Mouse (Mus musculus) liver, embryonic 16.5 days (tissue): ENCODE data around the gene Nectin4. TPM values are rescaled to one million over a fixed set of nuclear protein-coding genes. Genes with fewer than 3 reads are reported as not detected.

ENCODE experiments used
- ATAC-seq: fragments of 200-750 bp; cut with Nextera tagmentation; 2 replicates; pipeline ENCODE4 v1.8.0; 2017; ENCODE audit warnings: low read depth, mild to moderate bottlenecking, moderate number of reproducible peaks, moderate library complexity
- H3K27ac ChIP-seq: fragments of 300-500 bp; sonication (generic); 2 replicates; pipeline ENCODE4 v1.5.1; 2014; ENCODE audit warnings: mild to moderate bottlenecking, low read length
- H3K27me3 ChIP-seq: fragments of 300-500 bp; sonication (generic); 2 replicates; pipeline ENCODE4 v1.6.1; 2014; ENCODE audit warnings: low read depth, low read length, mixed read lengths; ENCODE audit not compliant: control insufficient read depth, insufficient read depth
- H3K36me3 ChIP-seq: fragments of 300-500 bp; sonication (generic); 2 replicates; pipeline ENCODE4 v1.6.1; 2014; ENCODE audit warnings: mild to moderate bottlenecking; ENCODE audit not compliant: control insufficient read depth, insufficient read depth
- H3K4me1 ChIP-seq: fragments of 300-500 bp; sonication (generic); 2 replicates; pipeline ENCODE4 v1.6.1; 2014; ENCODE audit warnings: low read depth, low read length, mixed read lengths; ENCODE audit not compliant: control insufficient read depth
- H3K4me2 ChIP-seq: fragments of 300-500 bp; sonication (generic); 2 replicates; pipeline ENCODE4 v1.6.1; 2014; ENCODE audit warnings: low read depth, low read length, mixed read lengths
- H3K4me3 ChIP-seq: fragments of 300-500 bp; sonication (generic); 2 replicates; pipeline ENCODE4 v1.5.1; 2014; ENCODE audit warnings: low read depth, mild to moderate bottlenecking, low read length
- H3K9ac ChIP-seq: fragments of 300-500 bp; sonication (generic); 2 replicates; pipeline ENCODE4 v1.6.1; 2014; ENCODE audit warnings: low read depth, low read length
- H3K9me3 ChIP-seq: fragments of 300-500 bp; sonication (generic); replicated peaks from 2 replicates; pipeline ENCODE4 v1.6.1; 2016; ENCODE audit warnings: low read length; ENCODE audit not compliant: control insufficient read depth
- WGBS: fragments of 180-500 bp; shearing (Covaris S2); extraction: QIAGEN DNeasy Blood & Tissue Kit; methylation state at CpG from one replicate; pipeline ENCODE4 v1.1.7; 2014; ENCODE audit not compliant: insufficient replicate concordance; 5-methylcytosine and 5-hydroxymethylcytosine counted together
- polyA plus RNA-seq: library from polyadenylated mRNA; unstranded; fragments of >200 nt; fragmentation: Nextera tagmentation; extraction: Ambion mirVana; gene quantifications from 2 replicates; pipeline ENCODE4 v1.2.1, GENCODE M21; 2015

The Nectin4 gene
- polyA plus RNA-seq, 1 experiment from 2014 or later, result 0.13 TPM

DNA sequence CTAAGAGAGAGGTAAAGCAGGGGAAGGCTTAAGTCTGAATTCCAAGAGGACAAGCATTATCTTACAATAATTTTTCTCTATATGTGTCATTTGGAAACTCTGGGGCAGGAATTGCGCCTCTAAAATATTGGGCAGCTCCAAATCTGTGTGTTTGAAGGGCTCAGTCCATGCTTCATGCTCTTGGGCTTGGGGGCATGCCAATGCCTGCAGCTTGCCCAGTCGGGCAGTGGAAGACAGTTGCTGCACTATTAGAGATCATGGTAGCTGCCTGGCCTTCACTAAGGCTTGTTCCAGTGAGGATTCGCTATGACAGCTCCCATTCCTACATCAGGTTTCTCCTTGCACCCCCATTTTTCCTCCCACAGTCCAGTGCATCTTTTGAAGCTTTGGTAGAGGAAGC is 21.2 kb upstream of the Nectin4 start:
- no peaks in the 10 kb centered on the region for H3K27me3 ChIP-seq
- no peaks in the 10 kb centered on the region for H3K36me3 ChIP-seq
- ATAC-seq, result no peak
- 78% methylated on average over 3 of the region's 3 CpGs for WGBS
- no peak overlapping the region for H3K27ac ChIP-seq
- H3K4me1 ChIP-seq, result peaks cover 15% of the 10 kb centered on the region
- peaks cover 2% of the 10 kb centered on the region; the same call in 1 of the 2 replicates for H3K9me3 ChIP-seq
- no peak overlapping the region for H3K4me3 ChIP-seq
- no peak overlapping the region for H3K4me2 ChIP-seq
- no peak overlapping the region for H3K9ac ChIP-seq

DNA sequence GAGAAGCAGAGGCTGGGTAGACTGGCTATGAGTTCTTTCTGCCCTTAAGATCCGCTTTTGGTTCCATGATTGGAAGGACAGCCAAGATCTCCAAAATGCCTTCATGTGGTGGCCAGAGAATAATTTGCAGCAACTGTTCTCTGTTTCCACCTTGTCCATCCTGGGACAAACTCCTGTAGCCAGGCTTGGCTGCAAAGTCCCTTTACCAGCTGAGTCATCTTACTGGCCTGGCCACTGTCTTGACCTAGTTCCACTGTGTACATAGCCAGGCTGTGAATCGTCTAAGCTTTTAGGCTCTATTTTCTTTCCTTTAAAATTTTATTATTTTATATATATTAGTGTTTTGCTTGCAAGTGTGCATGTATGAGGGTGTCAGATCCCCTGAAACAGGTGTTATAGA is 20.7 kb upstream of the Nectin4 start:
- H3K27ac ChIP-seq, result no peak overlapping the region
- no peak for ATAC-seq
- no peak overlapping the region for H3K4me3 ChIP-seq
- peaks cover 14% of the 10 kb centered on the region for H3K4me1 ChIP-seq
- 72% methylated on average over 2 of the region's 2 CpGs for WGBS
- no peak overlapping the region for H3K9ac ChIP-seq
- H3K4me2 ChIP-seq, result no peak overlapping the region
- no peaks in the 10 kb centered on the region for H3K36me3 ChIP-seq
- peaks cover 2% of the 10 kb centered on the region; the same call in 1 of the 2 replicates for H3K9me3 ChIP-seq
- H3K27me3 ChIP-seq, result no peaks in the 10 kb centered on the region

- Histone ChIP-seq H3K4me2 (no peak overlapping the region), H3K4me3 (no peak overlapping the region), H3K9ac (no peak overlapping the region), H3K36me3 (peaks cover 10% of the 10 kb centered on the region; the same call in 1 of the 2 replicates), H3K4me1 (peaks cover 14% of the 10 kb centered on the region), H3K27me3 (no peaks in the 10 kb centered on the region), H3K27ac (no peak overlapping the region), H3K9me3 (no peaks in the 10 kb centered on the region)
- WGBS, result 64% methylated on average over 5 of the region's 5 CpGs
- ATAC-seq, result no peak
These were observed 14.0 kb upstream of the Nectin4 start for GRCm38 (mm10) chr1:171355812-171356340.

GRCm38 (mm10) chr1:171356814-171357213 is 13.1 kb upstream of the Nectin4 start:
- no peak overlapping the region for H3K4me3 ChIP-seq
- H3K27me3 ChIP-seq, result no peaks in the 10 kb centered on the region
- peaks cover 21% of the 10 kb centered on the region for H3K4me1 ChIP-seq
- no peak overlapping the region for H3K27ac ChIP-seq
- no peak overlapping the region for H3K9ac ChIP-seq
- 83% methylated on average over 2 of the region's 2 CpGs for WGBS
- no peaks in the 10 kb centered on the region for H3K9me3 ChIP-seq
- ATAC-seq, result no peak
- peaks cover 10% of the 10 kb centered on the region; the same call in 1 of the 2 replicates for H3K36me3 ChIP-seq
- H3K4me2 ChIP-seq, result no peak overlapping the region

DNA sequence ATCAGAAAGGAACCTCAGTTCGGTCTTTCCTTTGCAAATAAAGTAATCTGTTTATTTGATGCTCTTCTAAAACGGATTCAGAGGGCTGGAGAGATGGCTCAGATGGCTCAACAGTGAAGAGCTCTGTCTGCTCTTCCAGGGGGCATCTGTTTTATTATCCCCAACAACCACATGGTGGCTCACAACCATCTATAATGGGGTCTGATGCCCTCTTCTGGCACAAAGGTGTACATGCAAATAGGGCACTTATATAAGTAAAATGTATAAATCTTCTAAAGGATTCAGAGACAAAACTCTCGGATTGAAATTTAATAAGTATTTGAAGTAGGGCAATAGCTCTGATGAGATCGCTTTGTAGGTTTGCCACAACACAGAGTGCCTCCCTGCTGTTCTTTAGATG is 11.5 kb upstream of the Nectin4 start:
- Histone ChIP-seq H3K4me3 (no peak overlapping the region), H3K4me2 (no peak overlapping the region), H3K9me3 (no peaks in the 10 kb centered on the region), H3K36me3 (peaks cover 10% of the 10 kb centered on the region; the same call in 1 of the 2 replicates), H3K9ac (no peak overlapping the region), H3K27me3 (no peaks in the 10 kb centered on the region), H3K27ac (no peak overlapping the region), H3K4me1 (peaks cover 22% of the 10 kb centered on the region)
- 55% methylated on average over 4 of the region's 4 CpGs for WGBS
- ATAC-seq, result no peak

DNA sequence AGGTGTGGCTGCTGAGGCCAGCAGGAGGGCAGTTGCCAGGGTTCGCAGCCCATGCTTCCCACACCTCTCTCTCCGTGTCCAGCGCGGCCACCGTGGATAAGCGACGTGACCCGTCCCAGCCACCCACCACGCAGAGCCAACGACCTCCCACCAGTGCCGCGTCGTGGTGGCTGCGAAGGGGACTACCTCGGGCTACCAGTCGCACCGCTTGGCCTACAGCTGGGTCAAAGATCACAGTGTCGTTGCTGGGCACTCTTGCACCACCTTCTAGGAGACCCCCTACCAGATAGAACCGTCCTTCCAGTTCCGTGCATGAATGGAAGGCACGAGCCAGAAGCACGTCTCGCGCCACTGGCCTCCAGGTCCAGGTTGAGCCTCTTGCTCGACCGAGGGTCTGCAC is 9.6 kb upstream of the Nectin4 start:
- 24% methylated on average over 26 of the region's 26 CpGs for WGBS
- peak; percentile 12; the same call in 1 of the 2 replicates for ATAC-seq
- H3K27me3 ChIP-seq, result no peaks in the 10 kb centered on the region
- H3K4me1 ChIP-seq, result peaks cover 22% of the 10 kb centered on the region
- peak overlapping the region; percentile 62 for H3K4me3 ChIP-seq
- H3K27ac ChIP-seq, result no peak overlapping the region
- H3K36me3 ChIP-seq, result peaks cover 10% of the 10 kb centered on the region; the same call in 1 of the 2 replicates
- peak overlapping the region; percentile 84 for H3K4me2 ChIP-seq
- H3K9ac ChIP-seq, result peak overlapping the region; percentile 58
- no peaks in the 10 kb centered on the region for H3K9me3 ChIP-seq

DNA sequence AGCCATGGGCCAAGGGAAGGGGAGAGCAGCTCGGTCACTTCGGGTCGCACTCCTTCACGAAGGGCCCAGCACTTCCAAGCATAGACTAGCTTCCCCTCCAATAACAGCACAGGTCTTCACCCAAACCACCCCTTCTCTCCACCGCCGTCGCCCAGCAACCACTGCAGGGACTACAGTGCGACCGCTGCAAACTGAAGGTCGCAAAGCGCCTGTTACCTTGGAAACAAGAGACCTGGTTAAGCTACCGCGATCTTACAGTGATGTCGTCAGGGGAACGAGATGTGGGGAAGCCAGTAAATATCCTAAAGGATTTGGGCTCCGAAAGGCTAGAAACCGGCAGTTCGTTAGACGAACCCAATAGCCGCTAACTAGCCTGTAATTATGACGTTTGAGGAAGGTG is 9.2 kb upstream of the Nectin4 start, which contains the start of gene Klhdc9:
Klhdc9 (minus strand) TSS at position 143 of the 400 bp plus-strand sequence.
- Histone ChIP-seq H3K9me3 (no peaks in the 10 kb centered on the region), H3K9ac (peak within 1 kb of the TSS; percentile 58), H3K4me3 (peak within 1 kb of the TSS; percentile 62), H3K27me3 (no peaks in the 10 kb centered on the region), H3K36me3 (peaks cover 10% of the 10 kb centered on the region; the same call in 1 of the 2 replicates), H3K4me2 (peak within 1 kb of the TSS; percentile 84), H3K4me1 (peaks cover 22% of the 10 kb centered on the region), H3K27ac (peak within 1 kb of the TSS; percentile 31)
- peak; percentile 87 for ATAC-seq
- 2% methylated on average over 21 of the region's 21 CpGs for WGBS

- no peaks in the 10 kb centered on the region for H3K9me3 ChIP-seq
- 40% methylated on average over 16 of the region's 16 CpGs for WGBS
- H3K9ac ChIP-seq, result peak overlapping the region; percentile 58
- H3K4me1 ChIP-seq, result peaks cover 22% of the 10 kb centered on the region
- H3K4me2 ChIP-seq, result peak overlapping the region; percentile 84
- peak overlapping the region; percentile 31 for H3K27ac ChIP-seq
- ATAC-seq, result peak; percentile 72
- peaks cover 10% of the 10 kb centered on the region; the same call in 1 of the 2 replicates for H3K36me3 ChIP-seq
- peak overlapping the region; percentile 62 for H3K4me3 ChIP-seq
- no peaks in the 10 kb centered on the region for H3K27me3 ChIP-seq
These were observed 8.5 kb upstream of the Nectin4 start for GRCm38 (mm10) chr1:171361106-171362103.
